Mouse (Mus musculus): ENCODE results near the gene Nudcd3. TPM values are rescaled to one million over a fixed set of nuclear protein-coding genes. Genes with fewer than 3 reads are reported as not detected.

The Nudcd3 gene
- polyA plus RNA-seq, 1 experiment = 96.0 TPM

- Histone ChIP-seq H3K27me3 (ENCODE audit: control insufficient read depth, insufficient read depth, low read length) (no peaks in the 10 kb centered on the region), H3K27ac (ENCODE audit: insufficient read depth, low read length) (peak overlapping the region; percentile 58; the same call in 1 of the 2 replicates), H3K4me3 (replicated peaks; ENCODE audit: insufficient read depth, low read depth, low read length) (no peak overlapping the region), H3K4me1 (ENCODE audit: control insufficient read depth, insufficient read depth, low read length) (peaks cover 7% of the 10 kb centered on the region)
- TF ChIP-seq CTCF (IDR thresholded peaks at IDR 0.05; ENCODE audit: borderline replicate concordance, insufficient read depth, low read depth, low read length) (peak; percentile 99), POLR2A (IDR thresholded peaks at IDR 0.05; ENCODE audit: borderline replicate concordance, insufficient read depth, low read length) (no peak)
- peak; percentile 95 to 98 for DNase-seq
- 0% methylated on average over 2 of the region's 2 CpGs for WGBS
Measured at GRCm38 (mm10) chr11:6187878-6188277, 12.3 kb downstream of the Nudcd3 start.

GRCm38 (mm10) chr11:6187399-6187798 is 12.8 kb downstream of the Nudcd3 start:
- TF ChIP-seq CTCF (IDR thresholded peaks at IDR 0.05; ENCODE audit: borderline replicate concordance, insufficient read depth, low read depth, low read length) = no peak
- H3K27ac ChIP-seq (ENCODE audit: insufficient read depth, low read length) = peak overlapping the region; percentile 58

GRCm38 (mm10) chr11:6184202-6184935 is 15.8 kb downstream of the Nudcd3 start:
- Histone ChIP-seq H3K4me3 (replicated peaks; ENCODE audit: insufficient read depth, low read depth, low read length) (no peak overlapping the region), H3K27me3 (ENCODE audit: control insufficient read depth, insufficient read depth, low read length) (no peaks in the 10 kb centered on the region), H3K27ac (ENCODE audit: insufficient read depth, low read length) (no peak overlapping the region), H3K4me1 (ENCODE audit: control insufficient read depth, insufficient read depth, low read length) (peaks cover 8% of the 10 kb centered on the region)
- 55% methylated on average over 11 of the region's 11 CpGs for WGBS
- no peak for DNase-seq
- TF ChIP-seq CTCF (IDR thresholded peaks at IDR 0.05; ENCODE audit: borderline replicate concordance, insufficient read depth, low read depth, low read length) (no peak), POLR2A (IDR thresholded peaks at IDR 0.05; ENCODE audit: borderline replicate concordance, insufficient read depth, low read length) (no peak)

More at GRCm38 (mm10) chr11:6187399-6187798, 12.8 kb downstream of the Nudcd3 start:
- 67% methylated on average over 3 of the region's 3 CpGs for WGBS
- H3K27me3 ChIP-seq (ENCODE audit: control insufficient read depth, insufficient read depth, low read length) = no peaks in the 10 kb centered on the region
- H3K4me3 ChIP-seq (replicated peaks; ENCODE audit: insufficient read depth, low read depth, low read length) = no peak overlapping the region
- no peak for DNase-seq
- H3K4me1 ChIP-seq (ENCODE audit: control insufficient read depth, insufficient read depth, low read length) = peaks cover 7% of the 10 kb centered on the region

- Histone ChIP-seq H3K4me1 (ENCODE audit: control insufficient read depth, insufficient read depth, low read length) (peaks cover 14% of the 10 kb centered on the region), H3K27me3 (ENCODE audit: control insufficient read depth, insufficient read depth, low read length) (no peaks in the 10 kb centered on the region), H3K4me3 (replicated peaks; ENCODE audit: insufficient read depth, low read depth, low read length) (no peak overlapping the region), H3K27ac (ENCODE audit: insufficient read depth, low read length) (no peak overlapping the region)
- TF ChIP-seq POLR2A (IDR thresholded peaks at IDR 0.05; ENCODE audit: borderline replicate concordance, insufficient read depth, low read length) = no peak
- no peak for TF ChIP-seq CTCF (IDR thresholded peaks at IDR 0.05; ENCODE audit: borderline replicate concordance, insufficient read depth, low read depth, low read length)
- 85% methylated on average over 2 of the region's 2 CpGs for WGBS
- no peak for DNase-seq
Measured at GRCm38 (mm10) chr11:6183246-6183645, 17.0 kb downstream of the Nudcd3 start.

GRCm38 (mm10) chr11:6180811-6181399 is 19.3 kb downstream of the Nudcd3 start:
- TF ChIP-seq POLR2A (IDR thresholded peaks at IDR 0.05; ENCODE audit: borderline replicate concordance, insufficient read depth, low read length) (no peak), CTCF (IDR thresholded peaks at IDR 0.05; ENCODE audit: borderline replicate concordance, insufficient read depth, low read depth, low read length) (no peak)
- H3K4me1 ChIP-seq (ENCODE audit: control insufficient read depth, insufficient read depth, low read length) = peaks cover 12% of the 10 kb centered on the region
- no peaks in the 10 kb centered on the region for H3K27me3 ChIP-seq (ENCODE audit: control insufficient read depth, insufficient read depth, low read length)
- no peak overlapping the region for H3K4me3 ChIP-seq (replicated peaks; ENCODE audit: insufficient read depth, low read depth, low read length)
- 66% methylated on average over 6 of the region's 6 CpGs for WGBS
- H3K27ac ChIP-seq (ENCODE audit: insufficient read depth, low read length) = no peak overlapping the region
- DNase-seq = no peak

GRCm38 (mm10) chr11:6179194-6179593 is 21.0 kb downstream of the Nudcd3 start:
- Histone ChIP-seq H3K27ac (ENCODE audit: insufficient read depth, low read length) (0 out of 2 replicates have a peak overlapping the region, but pooled peaks have one; percentile 11), H3K27me3 (ENCODE audit: control insufficient read depth, insufficient read depth, low read length) (no peaks in the 10 kb centered on the region), H3K4me3 (replicated peaks; ENCODE audit: insufficient read depth, low read depth, low read length) (no peak overlapping the region), H3K4me1 (ENCODE audit: control insufficient read depth, insufficient read depth, low read length) (peaks cover 15% of the 10 kb centered on the region)
- no peak for DNase-seq
- 41% methylated on average over 8 of the region's 8 CpGs for WGBS
- no peak for TF ChIP-seq CTCF (IDR thresholded peaks at IDR 0.05; ENCODE audit: borderline replicate concordance, insufficient read depth, low read depth, low read length)
- no peak for TF ChIP-seq POLR2A (IDR thresholded peaks at IDR 0.05; ENCODE audit: borderline replicate concordance, insufficient read depth, low read length)

GRCm38 (mm10) chr11:6178673-6179166 is 21.5 kb downstream of the Nudcd3 start:
- H3K27ac ChIP-seq (ENCODE audit: insufficient read depth, low read length) = 0 out of 2 replicates have a peak overlapping the region, but pooled peaks have one; percentile 11
- H3K27me3 ChIP-seq (ENCODE audit: control insufficient read depth, insufficient read depth, low read length) = no peaks in the 10 kb centered on the region
- no peak overlapping the region for H3K4me3 ChIP-seq (replicated peaks; ENCODE audit: insufficient read depth, low read depth, low read length)
- DNase-seq = no peak
- H3K4me1 ChIP-seq (ENCODE audit: control insufficient read depth, insufficient read depth, low read length) = peaks cover 15% of the 10 kb centered on the region
- 43% methylated on average over 2 of the region's 2 CpGs for WGBS
- no peak for TF ChIP-seq POLR2A (IDR thresholded peaks at IDR 0.05; ENCODE audit: borderline replicate concordance, insufficient read depth, low read length)
- TF ChIP-seq CTCF (IDR thresholded peaks at IDR 0.05; ENCODE audit: borderline replicate concordance, insufficient read depth, low read depth, low read length) = no peak

Measured in cerebellum, adult 2 months (tissue).